Mouse (Mus musculus) neutrophil, adult 59 days (primary cell): ENCODE data around the gene Hexb. TPM values are rescaled to one million over a fixed set of nuclear protein-coding genes. Genes with fewer than 3 reads are reported as not detected.

ENCODE experiments used
- total RNA-seq, 2 experiments: library from RNA; stranded (reverse); gene quantifications; 1 replicate in 1 of 2; 2 replicates in 1 of 2; pipeline ENCODE4 v1.2.4; 2023

Hexb gene
- 10 to 100 TPM; 55.2 to 56.1 TPM for total RNA-seq

DNA sequence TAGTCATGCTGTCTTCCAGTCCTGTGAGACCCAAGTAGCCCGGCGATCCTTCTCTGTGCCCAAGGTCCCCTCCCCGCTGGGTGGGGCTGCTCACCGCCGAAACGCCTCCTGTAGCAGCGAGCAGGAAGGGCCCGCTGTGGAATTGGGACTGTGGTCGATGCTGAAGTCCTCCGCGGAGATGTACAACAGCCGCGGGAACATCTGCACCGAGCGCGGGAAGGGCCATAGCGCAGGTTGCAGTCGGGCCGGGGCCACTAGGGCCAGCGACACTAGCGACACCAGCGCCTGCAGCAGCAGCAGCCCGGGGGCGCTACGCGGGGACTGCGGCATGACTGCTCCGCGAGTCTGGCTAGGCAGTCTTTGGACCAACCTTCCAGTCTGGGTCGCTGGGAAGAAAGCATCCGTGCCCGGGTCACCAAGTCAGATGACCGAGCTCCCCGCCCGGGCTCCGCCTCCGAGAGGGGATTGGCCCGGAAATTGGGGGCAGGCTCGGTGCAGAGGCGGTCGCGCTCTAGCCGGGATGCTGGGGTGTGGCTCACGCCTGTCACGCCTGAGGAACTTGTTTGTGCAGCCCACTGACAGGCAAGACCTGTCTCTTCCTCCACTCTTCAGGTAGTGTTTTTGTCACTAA, at the start of gene Hexb:
Gene Hexb (minus strand): TSS at position 426 of the 631 bp plus-strand sequence.

DNA sequence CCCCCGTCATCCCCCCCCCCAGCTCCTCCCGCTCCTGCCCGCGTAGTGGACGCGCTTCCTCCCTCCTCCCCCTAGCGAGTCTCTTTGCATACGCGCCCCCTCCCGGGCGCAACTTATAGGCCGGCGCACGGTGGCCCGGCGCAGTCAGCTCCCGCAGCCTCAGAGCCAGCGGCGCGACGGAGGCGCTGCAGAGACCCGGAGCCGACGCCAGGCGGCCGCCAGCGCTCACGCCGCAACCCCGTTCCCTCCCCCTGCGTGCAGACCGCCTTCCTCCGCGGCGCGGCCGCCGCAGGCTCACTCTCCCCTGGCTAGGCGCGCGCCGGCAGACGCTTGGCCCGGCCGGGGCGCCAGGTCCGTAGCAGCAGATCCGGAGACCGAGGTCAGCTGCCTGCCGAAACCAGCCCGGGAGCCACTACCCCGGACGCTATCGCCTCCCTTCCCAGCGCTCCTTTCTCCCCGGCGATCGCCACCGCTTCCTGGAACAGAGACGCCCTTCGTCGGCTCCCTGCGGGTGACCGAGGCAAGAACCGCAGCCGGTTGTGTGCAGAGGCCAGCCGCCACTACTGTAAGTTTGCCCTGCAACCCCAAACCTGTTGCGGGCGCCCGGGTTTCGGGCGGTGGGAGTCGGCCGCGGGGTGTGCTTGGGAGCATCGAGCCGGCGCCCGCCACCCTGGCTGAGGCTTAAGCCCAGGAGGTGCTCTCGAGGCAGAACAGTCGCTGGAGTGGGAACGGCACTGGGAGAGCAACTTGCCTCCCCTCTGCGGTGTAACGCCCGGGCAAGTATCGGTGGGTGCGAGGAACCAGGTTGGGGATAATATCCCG, 43.0 kb upstream of the Hexb start, which contains the start of gene Enc1:
Gene Enc1 (plus strand): TSS at position 141 of the 822 bp plus-strand sequence.

DNA sequence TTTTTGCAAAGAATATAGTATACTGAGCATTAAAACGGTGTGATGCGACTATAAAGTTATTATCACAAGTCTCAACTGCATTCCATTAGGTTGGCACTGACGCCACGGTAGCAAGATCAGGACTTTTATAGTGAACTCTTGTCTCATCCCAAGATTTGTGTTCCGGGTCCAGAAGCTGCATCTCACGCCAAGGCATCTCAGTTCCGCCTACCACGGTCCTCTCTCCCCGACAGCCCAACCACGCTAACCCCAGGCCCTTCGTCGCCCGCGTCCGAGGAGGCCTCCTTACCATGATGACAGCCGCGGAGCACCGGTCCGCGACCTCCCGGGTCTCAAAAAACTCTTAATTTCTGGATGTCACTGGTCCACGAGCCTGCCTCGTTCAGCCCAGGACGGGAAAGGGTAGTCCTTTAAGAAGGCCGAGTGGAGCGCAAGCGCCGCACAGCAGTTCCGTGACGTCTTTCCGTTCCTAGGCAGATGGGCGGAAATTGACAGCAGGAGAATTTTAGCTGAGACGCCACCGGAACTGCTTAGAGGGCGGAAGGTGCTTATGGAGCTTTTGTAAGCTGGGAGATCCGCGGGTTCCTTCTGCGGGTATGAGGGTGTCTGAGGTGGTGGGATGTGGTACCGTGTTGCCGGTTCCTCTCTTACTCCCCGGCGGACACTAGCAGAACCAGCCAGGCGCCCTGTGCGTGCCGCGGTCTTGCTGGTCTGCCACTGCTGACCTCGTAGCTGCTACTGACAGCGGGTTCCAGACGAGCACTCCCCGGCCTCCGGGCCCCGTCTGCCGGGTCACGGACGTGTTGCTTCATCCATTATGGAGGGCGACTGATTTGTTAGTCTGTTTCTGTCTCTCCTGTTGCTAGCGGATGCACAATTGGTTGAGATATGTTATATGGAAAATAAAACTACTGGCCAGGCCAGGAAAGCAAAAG, 60.4 kb downstream of the Hexb start, which contains the start of the genes Gfm2 and Nsa2:
Gene Gfm2 (plus strand): TSS at position 472 of the 935 bp plus-strand sequence.
Gene Nsa2 (minus strand): TSS at position 472 of the 935 bp plus-strand sequence.

Other genes starting within 250 kb of the Hexb start
- gene 1700029F12Rik, start 164.0 kb downstream of the Hexb start, total RNA-seq = not detected
- gene Fam169a, start 131.1 kb downstream of the Hexb start, total RNA-seq = not detected
- 100 to 1,000 TPM in 1 of 2 experiments, 1 to 10 TPM in 1; 2.4 to 133 TPM for gene Gm6169, start 99.1 kb downstream of the Hexb start, total RNA-seq
- 10 to 100 TPM; 12.5 to 14.8 TPM for gene Gfm2, start 60.4 kb downstream of the Hexb start, total RNA-seq
- gene Nsa2, start 60.4 kb downstream of the Hexb start, total RNA-seq = 10 to 100 TPM; 50.1 to 64.4 TPM
- 1 to 10 TPM; 1.6 to 2.0 TPM for gene Enc1, start 42.7 kb upstream of the Hexb start, total RNA-seq